Comparison of ENCODE assay signal across 8 mouse cellular contexts in the genomic region with DNA sequence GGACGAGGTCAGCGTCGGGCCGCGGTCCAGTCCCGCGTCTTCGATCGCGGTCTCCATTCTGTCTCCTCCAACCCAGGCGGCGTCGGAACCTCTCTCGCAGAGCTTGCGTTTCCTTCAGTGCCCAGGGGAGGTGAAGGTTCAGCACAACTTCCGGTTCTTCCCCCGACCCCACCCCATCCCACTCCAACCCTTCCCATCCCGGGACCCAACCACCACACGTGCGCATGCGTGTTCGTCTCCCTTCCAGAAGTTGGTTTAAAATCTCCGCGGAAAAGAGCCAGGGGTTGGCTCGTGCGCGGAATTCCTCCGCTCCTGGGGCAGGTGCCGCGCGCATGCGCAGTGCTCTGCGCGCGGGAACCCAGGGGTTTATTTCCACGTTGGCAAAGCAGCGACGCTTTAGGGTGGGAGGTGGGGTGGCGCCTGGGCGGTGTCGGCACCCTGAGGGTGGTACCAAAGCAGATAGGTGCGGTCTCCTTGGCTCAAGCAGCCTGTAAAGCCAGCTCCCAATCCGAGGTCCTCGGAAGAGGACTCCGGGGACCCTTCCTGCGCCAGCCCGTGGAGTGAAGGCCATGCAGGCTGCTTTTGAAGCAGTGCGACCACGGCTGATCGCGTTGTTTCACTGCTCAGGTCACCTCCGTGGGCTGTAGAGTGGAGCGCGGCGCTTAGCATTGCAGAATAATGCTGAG. TPM values are rescaled to one million over a fixed set of nuclear protein-coding genes. Genes with fewer than 3 reads are reported as not detected.
DNase-seq lines count a peak whose midpoint lies in the region; ATAC-seq and TF ChIP-seq lines count a peak whose summit lies in the region.

Gene 2310057M21Rik, minus strand, starts transcription at position 145 of the 686 bp plus-strand sequence.

- DNase-seq in gastrocnemius, adult 2 months, result peak; percentile 97
- DNase-seq in hindbrain, postnatal 0 days (ENCODE audit: low spot score), result peak; percentile 99
- peak; percentile 91 to 93 for DNase-seq in left cerebral cortex, adult 2 months (ENCODE audit: extremely low spot score in 1 of 2, low spot score in 2 of 2)
- peak; percentile 94 for DNase-seq in right cerebral cortex, postnatal 14 days
- DNase-seq in urinary bladder, postnatal 36 days (ENCODE audit: low spot score in 2 of 2), result peak; percentile 85 to 93

- WGBS in hindbrain, postnatal 0 days, result under 1% methylated on average over 55 of the region's 55 CpGs

- TF ChIP-seq CTCF in gastrocnemius, adult 2 months (IDR thresholded peaks at IDR 0.05), result no peak
- peak; percentile 17 for TF ChIP-seq CTCF in hindbrain, postnatal 0 days (IDR thresholded peaks at IDR 0.05; ENCODE audit: low read depth)
- no peak for TF ChIP-seq CTCF in left cerebral cortex, adult 2 months (IDR thresholded peaks at IDR 0.05)

- H3K4me3 ChIP-seq in gastrocnemius, adult 2 months, result peak within 1 kb of the TSS; percentile 97
- peak within 1 kb of the TSS; percentile 77 for H3K4me3 ChIP-seq in hindbrain, postnatal 0 days (ENCODE audit: low read length)
- peak within 1 kb of the TSS; percentile 97 for H3K4me3 ChIP-seq in left cerebral cortex, adult 2 months

- peaks cover 9% of the 10 kb centered on the region for H3K4me1 ChIP-seq in hindbrain, postnatal 0 days (ENCODE audit: insufficient read depth, low read length)

- H3K4me2 ChIP-seq in hindbrain, postnatal 0 days (ENCODE audit: low read depth, low read length), result peak within 1 kb of the TSS; percentile 91

- intact Hi-C loops in gastrocnemius, adult 2 months (cut with DNase I), result loop anchor here (2.0 to 10.0 kb wide), 2 partner anchors 48 to 192 kb away; partner anchors contain the start of genes Acadsb and Ikzf5
- intact Hi-C loops in left cerebral cortex, adult 2 months (cut with DNase I), result loop anchor here (2.0 to 5.0 kb wide), 2 partner anchors 48 to 195 kb away; partner anchors contain the start of genes Acadsb and Ikzf5

- H3K27ac ChIP-seq in gastrocnemius, adult 2 months, result peak within 1 kb of the TSS; percentile 97
- H3K27ac ChIP-seq in hindbrain, postnatal 0 days, result peak within 1 kb of the TSS; percentile 83
- H3K27ac ChIP-seq in left cerebral cortex, adult 2 months, result peak within 1 kb of the TSS; percentile 95

- no peaks in the 10 kb centered on the region for H3K36me3 ChIP-seq in hindbrain, postnatal 0 days (ENCODE audit: insufficient read depth, low read length)

- H3K9ac ChIP-seq in hindbrain, postnatal 0 days (replicated peaks; ENCODE audit: low read length), result peak within 1 kb of the TSS; percentile 90

- H3K27me3 ChIP-seq in hindbrain, postnatal 0 days (ENCODE audit: insufficient read depth, low read length), result no peaks in the 10 kb centered on the region

- ATAC-seq in activated CD4-positive, CD25-positive, alpha-beta regulatory T cell, adult 4 months, result peak; percentile 92
- peak; percentile 95 for ATAC-seq in common myeloid progenitor, adult 5-6 weeks (replicated peaks; ENCODE audit: low read depth, poor library complexity, severe bottlenecking)
- ATAC-seq in hindbrain, postnatal 0 days, result peak; percentile 98
- peak; percentile 91 for ATAC-seq in megakaryocyte, adult 5-6 weeks (ENCODE audit: poor library complexity, severe bottlenecking)

- H3K9me3 ChIP-seq in hindbrain, postnatal 0 days (ENCODE audit: low read length), result no peaks in the 10 kb centered on the region

RNA-seq across cellular contexts. Expression of gene 2310057M21Rik, which starts in this region (rescaled TPM):
- polyA plus RNA-seq in activated CD4-positive, CD25-positive, alpha-beta regulatory T cell, adult 4 months (2017; shearing (Covaris generic)), result 10 to 100 TPM; 12.7 to 18.5 TPM
- total RNA-seq in common myeloid progenitor, adult 5-6 weeks (2017), result 7.0 and 11.1 TPM in 2 replicates
- 10 to 100 TPM; 18.5 to 24.0 TPM for total RNA-seq in gastrocnemius, adult 2 months (2021)
- 27.4 and 47.8 TPM in 2 replicates for total RNA-seq in hindbrain, postnatal 0 days (2014; rRNA removed)
- 20.3 and 26.2 TPM in 2 replicates for polyA plus RNA-seq in hindbrain, postnatal 0 days (2015; fragmentation: Nextera tagmentation; extraction: Ambion mirVana)
- 10 to 100 TPM; 24.8 to 28.8 TPM for total RNA-seq in left cerebral cortex, adult 2 months (2021)
- 6.3 and 9.4 TPM in 2 replicates for total RNA-seq in megakaryocyte, adult 5-6 weeks (2015)
- 2.8 and 3.3 TPM in 2 replicates for total RNA-seq in megakaryocyte, adult 5-6 weeks (2017)

Comparison
In these comparisons a context has a peak if more than half of its experiments do, and no peak if none do; other contexts are left out.
1. Peak in every context shown above with its lines: DNase-seq, ATAC-seq, H3K4me3 ChIP-seq and H3K27ac ChIP-seq.